Mouse (Mus musculus) heart, adult 2 months (tissue): Measurements from ENCODE around the gene Madcam1.

Source experiments
- CTCF ChIP-seq: fragments of 200-600 bp; IDR thresholded peaks from 2 replicates; pipeline ENCODE4 v1.8.1; 2022; ENCODE audit warnings: antibody characterized with exemption, mild to moderate bottlenecking, moderate library complexity
- POLR2A ChIP-seq: fragments of 200-500 bp; IDR thresholded peaks from 2 replicates; pipeline ENCODE4 v1.6.1; 2011; ENCODE audit warnings: mild to moderate bottlenecking, low read depth, low read length, control low read depth; ENCODE audit not compliant: insufficient read depth

DNA sequence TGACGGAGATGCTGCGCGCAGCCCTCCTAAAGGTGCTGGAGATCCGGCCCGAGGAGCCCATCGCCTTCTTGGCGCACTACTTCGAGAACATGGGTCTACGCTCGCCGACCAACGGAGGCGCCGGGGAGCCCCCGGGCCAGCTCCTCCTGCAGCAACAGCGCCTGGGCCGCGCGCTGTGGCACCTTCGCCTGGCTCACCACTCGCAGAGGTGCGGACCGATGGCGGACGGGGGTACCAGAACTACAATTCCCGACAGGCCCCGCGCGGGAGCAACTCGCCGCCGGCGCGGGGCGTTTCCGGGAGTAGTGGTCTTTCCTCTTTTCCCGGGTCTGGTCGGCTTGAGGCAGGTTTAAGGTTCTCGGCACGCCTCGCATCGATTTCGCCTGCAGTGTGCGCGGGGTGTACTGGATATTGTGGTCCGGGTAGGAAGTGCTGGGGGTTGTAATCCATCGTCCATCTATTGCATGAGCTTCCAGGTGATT lies 5.3 kb downstream of the Madcam1 start:
- no peak for TF ChIP-seq CTCF
- TF ChIP-seq POLR2A = no peak
